Mouse (Mus musculus) frontal cortex, postnatal 25 days (tissue): ENCODE data around the gene Prss33.
"Not testable (repeated sequence)": the region's sequence is repeated elsewhere in the genome, so short reads cannot be mapped to it uniquely, and the experiment has no call there.

Experiments used
- DNase-seq, 2 experiments: peaks; one replicate each; pipeline ENCODE4 v3.0.0; 2022; ENCODE audit warnings: low spot score in 2 of 2

Prss33 gene

GRCm38 (mm10) chr17:23836006-23836575, at the start of gene Prss33:
Gene Prss33 (minus strand): TSS chr17:23836056.
- DNase-seq, result no peak

GRCm38 (mm10) chr17:23880576-23880975, 44.7 kb upstream of the Prss33 start, which contains the start of the genes Dcpp1 and Dcpp2:
Gene Dcpp1 (plus strand): TSS chr17:23880876.
Gene Dcpp2 (plus strand): TSS chr17:23880880.
- not testable (repeated sequence) for DNase-seq

GRCm38 (mm10) chr17:23877166-23877565, 41.3 kb upstream of the Prss33 start:
- no peak for DNase-seq

- no peak for DNase-seq
These were observed 40.9 kb upstream of the Prss33 start for GRCm38 (mm10) chr17:23876741-23877140.

- DNase-seq, result no peak
These were observed 38.3 kb upstream of the Prss33 start for GRCm38 (mm10) chr17:23873884-23874856.

- no peak for DNase-seq
These were observed 32.7 kb upstream of the Prss33 start for GRCm38 (mm10) chr17:23868513-23868912.

- DNase-seq, result no peak
These were observed 31.9 kb upstream of the Prss33 start, which contains the start of gene Prss21 for GRCm38 (mm10) chr17:23867756-23868155. Gene Prss21 (plus strand): TSS chr17:23868056.

GRCm38 (mm10) chr17:23862926-23863325, 27.1 kb upstream of the Prss33 start:
- DNase-seq, result no peak

- no peak for DNase-seq
These were observed 22.1 kb upstream of the Prss33 start for GRCm38 (mm10) chr17:23857913-23858312.

GRCm38 (mm10) chr17:23857193-23857592, 21.3 kb upstream of the Prss33 start:
- no peak for DNase-seq

- DNase-seq, result no peak
These were observed 18.4 kb upstream of the Prss33 start for GRCm38 (mm10) chr17:23854229-23854765.

- no peak for DNase-seq
These were observed 17.4 kb upstream of the Prss33 start for GRCm38 (mm10) chr17:23853292-23853691.

- DNase-seq, result peak; percentile 28 to 57
These were observed 15.2 kb upstream of the Prss33 start for GRCm38 (mm10) chr17:23850853-23851749.

- no peak for DNase-seq
These were observed 14.2 kb upstream of the Prss33 start for GRCm38 (mm10) chr17:23850028-23850427.

- DNase-seq, result no peak
These were observed 8.0 kb upstream of the Prss33 start, which contains the start of the genes Prss32 and Prss41 for GRCm38 (mm10) chr17:23843812-23844273. Gene Prss32 (plus strand): TSS chr17:23843855. Gene Prss41 (minus strand): TSS chr17:23844172.

- no peak for DNase-seq
These were observed 7.4 kb upstream of the Prss33 start for GRCm38 (mm10) chr17:23843141-23843811.

GRCm38 (mm10) chr17:23841145-23841544, 5.3 kb upstream of the Prss33 start:
- no peak for DNase-seq

- no peak for DNase-seq
These were observed 4.7 kb downstream of the Prss33 start for GRCm38 (mm10) chr17:23831201-23831600.

- peak; percentile 66 to 77 for DNase-seq
These were observed 6.7 kb downstream of the Prss33 start, which contains the start of gene Elob for GRCm38 (mm10) chr17:23829064-23829619. Gene Elob (minus strand): TSS chr17:23829136.
